Mouse (Mus musculus) liver, embryonic 14.5 days (tissue): ENCODE data around the gene Snrpd3.

Experiments used
- CTCF ChIP-seq: IDR thresholded peaks from 2 replicates; pipeline ENCODE4 v1.5.1; 2016; ENCODE audit warnings: antibody characterized with exemption, low read depth, control low read depth
- EP300 ChIP-seq: IDR thresholded peaks from 2 replicates; pipeline ENCODE4 v1.6.1; 2016; ENCODE audit warnings: antibody characterized with exemption, low read depth

DNA sequence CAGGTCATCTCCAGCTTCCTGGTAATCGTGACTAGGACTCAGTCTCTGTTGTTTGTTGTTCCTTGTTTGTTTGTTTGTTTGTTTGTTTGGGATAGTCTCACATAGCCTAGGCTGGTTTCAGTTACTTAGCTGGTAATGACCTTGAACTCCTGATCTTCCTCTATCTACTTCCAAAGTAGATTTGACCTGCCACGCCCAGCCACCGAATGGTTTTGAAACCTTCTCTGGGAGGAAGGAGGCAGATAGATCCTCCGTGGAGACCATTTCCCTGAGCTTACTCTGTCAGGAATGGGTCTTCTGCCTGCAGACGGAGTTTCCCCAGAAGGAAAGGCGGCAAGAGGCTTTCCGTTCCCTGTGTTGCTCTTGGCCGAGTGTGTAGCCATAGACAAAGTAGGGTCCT is 45.2 kb downstream of the Snrpd3 start:
- TF ChIP-seq EP300 (no peak), CTCF (no peak)
